Mouse (Mus musculus) C2C12 (cell line): ENCODE results near the gene Dusp14.

ENCODE experiments used
- CEBPB ChIP-seq: IDR thresholded peaks from one replicate; pipeline ENCODE4 v1.6.1; 2011; ENCODE audit warnings: low read depth, mild to moderate bottlenecking, control low read depth, moderate library complexity
- CTCF ChIP-seq: IDR thresholded peaks from one replicate; pipeline ENCODE4 v1.5.1; 2011; ENCODE audit not compliant: control insufficient read depth, insufficient read depth, insufficient read length
- FOSL1 ChIP-seq: IDR thresholded peaks from one replicate; pipeline ENCODE4 v1.8.0; 2011; ENCODE audit warnings: mild to moderate bottlenecking, low read length; ENCODE audit not compliant: poor library complexity, insufficient read depth, severe bottlenecking
- MAX ChIP-seq: IDR thresholded peaks from one replicate; pipeline ENCODE4 v1.6.1; 2011; ENCODE audit warnings: mild to moderate bottlenecking, control low read depth
- MYOD1 ChIP-seq: IDR thresholded peaks from one replicate; pipeline ENCODE4 v1.6.1; 2011; ENCODE audit warnings: low read depth; ENCODE audit not compliant: control insufficient read depth, insufficient read length
- MYOG ChIP-seq: IDR thresholded peaks from one replicate; pipeline ENCODE4 v1.6.1; 2011; ENCODE audit not compliant: control insufficient read depth, insufficient read length; ENCODE audit errors: extremely low read depth
- USF1 ChIP-seq: IDR thresholded peaks from one replicate; pipeline ENCODE4 v1.6.1; 2011; ENCODE audit warnings: low read depth, mild to moderate bottlenecking, control low read depth, moderate library complexity

DNA sequence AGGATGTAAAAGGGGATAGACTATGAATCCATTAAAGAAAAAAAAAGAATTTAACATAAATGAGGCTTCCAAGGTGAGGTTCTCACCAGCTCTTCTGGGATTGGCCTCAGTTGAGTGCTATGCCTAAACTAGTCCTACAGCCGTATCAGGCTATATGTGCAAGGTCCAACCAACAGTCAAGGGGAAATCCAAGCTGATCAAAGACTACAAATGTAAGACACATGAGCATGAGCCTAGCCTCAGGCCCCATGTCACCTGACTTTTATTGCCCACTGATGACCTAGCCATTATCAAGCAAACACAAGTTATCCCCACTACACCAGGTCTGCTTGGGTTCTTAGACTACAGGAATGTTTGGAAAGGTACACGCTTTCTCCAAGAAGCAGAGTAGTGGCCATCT is 9.3 kb downstream of the Dusp14 start:
- TF ChIP-seq MAX (no peak), CTCF (no peak), USF1 (no peak), CEBPB (no peak), MYOG (no peak), MYOD1 (no peak), FOSL1 (no peak)
